Mouse (Mus musculus): ENCODE measurements around the gene Celf5.
A peak's percentile ranks its signal among the peaks of the same experiment; 100 is the strongest.

The Celf5 gene

GRCm38 (mm10) chr10:81414682-81415081, 67.8 kb downstream of the Celf5 start:
- DNase-seq (ENCODE audit: low spot score in 2 of 2) = no peak

DNA sequence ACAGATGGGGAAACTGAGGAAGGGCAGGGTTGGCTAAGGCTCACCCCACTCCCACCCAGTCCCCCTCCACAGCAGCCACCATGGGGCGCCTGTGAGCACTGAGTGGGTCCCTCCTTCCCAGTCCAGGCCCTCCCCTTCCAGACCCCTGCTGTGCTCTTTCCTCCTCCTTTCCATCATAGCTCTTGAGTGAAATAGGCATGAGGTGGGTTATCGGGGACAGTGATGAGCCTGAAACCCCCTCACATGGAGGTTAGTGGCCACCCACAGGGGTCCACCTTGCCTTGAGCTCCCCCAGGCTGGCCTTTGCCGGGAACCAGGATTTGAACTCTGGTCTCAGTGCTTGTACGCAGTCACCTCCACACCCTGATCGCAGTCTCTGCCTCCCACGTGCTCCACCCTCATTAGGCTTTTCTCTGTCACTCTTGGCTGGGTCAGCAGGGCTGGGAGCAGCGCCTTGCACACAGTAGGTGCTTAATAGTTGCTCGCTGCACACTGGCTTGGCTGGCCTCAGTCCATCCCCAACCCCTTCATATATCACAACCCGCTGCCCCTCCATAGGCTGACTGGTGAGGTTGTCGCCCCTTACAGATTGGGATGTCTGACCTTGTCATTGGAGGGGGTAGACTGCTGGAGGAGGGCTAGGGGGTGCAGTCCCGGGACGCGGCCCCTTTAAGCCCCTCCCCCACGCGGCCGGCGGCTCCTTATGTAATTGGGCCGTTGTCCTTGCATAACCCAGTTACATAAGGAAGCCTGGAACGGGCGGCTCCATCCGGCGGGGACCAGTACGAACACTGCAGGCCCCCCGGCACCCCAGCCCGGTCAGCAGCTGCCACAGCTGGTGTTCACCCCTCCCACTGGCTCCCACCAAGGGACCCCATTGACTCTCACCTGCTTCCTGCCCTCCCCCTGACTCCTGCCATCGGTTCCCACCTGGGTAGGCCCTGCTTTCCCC, 68.9 kb downstream of the Celf5 start:
- peak; percentile 74 to 85 for DNase-seq (ENCODE audit: low spot score in 2 of 2)

- DNase-seq (ENCODE audit: low spot score in 2 of 2) = no peak
These were observed 69.8 kb downstream of the Celf5 start for GRCm38 (mm10) chr10:81412586-81413309.

- DNase-seq (ENCODE audit: low spot score in 2 of 2) = peak in 1 of 2 experiments; percentile 71
These were observed 70.8 kb downstream of the Celf5 start for GRCm38 (mm10) chr10:81411471-81412400.

GRCm38 (mm10) chr10:81410981-81411380, 71.5 kb downstream of the Celf5 start:
- no peak for DNase-seq (ENCODE audit: low spot score in 2 of 2)

- DNase-seq (ENCODE audit: low spot score in 2 of 2) = no peak
These were observed 72.2 kb downstream of the Celf5 start for GRCm38 (mm10) chr10:81410350-81410749.

DNA sequence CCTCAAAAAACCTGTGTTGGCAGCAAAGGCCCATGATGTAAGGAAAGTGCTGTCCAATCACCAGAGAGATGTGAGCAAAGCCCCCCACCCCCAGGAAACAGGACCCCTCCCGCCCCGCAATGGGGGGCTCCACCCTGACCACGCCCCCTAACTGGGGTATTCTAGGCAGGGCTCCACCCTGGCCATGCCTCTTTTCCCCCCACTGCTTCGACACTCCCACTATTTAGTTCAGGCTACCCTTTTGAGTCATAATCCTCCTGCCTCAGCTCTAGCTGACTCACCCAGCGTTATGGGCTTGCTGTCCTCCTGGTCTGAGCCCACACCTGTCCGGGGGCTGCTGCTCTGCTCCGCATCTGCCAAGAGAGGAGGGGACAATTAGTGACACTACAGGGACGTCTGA, 73.2 kb downstream of the Celf5 start:
- DNase-seq (ENCODE audit: low spot score in 2 of 2) = no peak

All from frontal cortex, postnatal 10 days (tissue).